Mouse (Mus musculus) kidney, adult 8-10 months (tissue): ENCODE measurements around the gene Nrcam.

ENCODE experiments used
- DNase-seq, 2 experiments: peaks; one replicate each; pipeline ENCODE4 v3.0.0; 2022

Gene Nrcam

DNA sequence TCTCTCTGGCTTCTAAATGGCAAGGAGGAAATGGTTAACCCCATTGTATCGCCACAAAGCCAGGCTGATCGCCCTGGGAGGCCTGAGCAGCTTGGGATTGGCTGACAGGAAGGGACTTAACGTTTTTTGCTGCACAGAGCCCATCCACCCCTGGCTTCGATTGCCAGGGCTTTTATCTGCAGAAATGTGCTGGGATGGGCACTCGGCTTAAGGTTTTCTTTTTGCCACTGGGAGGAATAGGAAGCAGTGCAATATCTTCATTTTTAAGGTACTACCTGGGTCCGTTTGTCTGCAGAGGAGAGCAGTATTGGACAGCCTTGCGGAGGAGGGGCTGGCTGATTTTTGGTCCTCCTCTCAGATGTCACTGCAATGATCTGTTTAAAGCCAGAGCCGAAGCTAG, 110.2 kb downstream of the Nrcam start:
- DNase-seq: no peak

DNA sequence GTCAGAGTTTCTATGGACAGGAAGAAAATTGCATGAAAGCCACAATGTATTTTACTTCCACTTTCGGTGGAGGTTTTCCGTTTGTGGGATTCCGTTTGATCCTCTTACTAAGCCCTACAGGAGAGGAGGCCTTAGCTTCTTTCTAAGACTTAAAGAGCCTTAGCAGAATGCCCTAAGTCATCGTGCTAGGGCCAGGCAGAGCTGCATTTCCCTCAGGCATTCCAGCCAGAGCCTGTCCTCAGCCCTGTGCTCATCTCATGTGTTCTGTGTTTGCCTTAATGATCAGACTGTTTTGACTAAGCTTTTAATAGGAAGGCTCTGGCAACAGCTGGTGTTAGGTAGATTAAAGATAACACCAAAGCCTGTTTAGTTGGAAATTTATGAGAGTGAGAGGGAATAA, 111.5 kb downstream of the Nrcam start:
- DNase-seq: no peak

DNA sequence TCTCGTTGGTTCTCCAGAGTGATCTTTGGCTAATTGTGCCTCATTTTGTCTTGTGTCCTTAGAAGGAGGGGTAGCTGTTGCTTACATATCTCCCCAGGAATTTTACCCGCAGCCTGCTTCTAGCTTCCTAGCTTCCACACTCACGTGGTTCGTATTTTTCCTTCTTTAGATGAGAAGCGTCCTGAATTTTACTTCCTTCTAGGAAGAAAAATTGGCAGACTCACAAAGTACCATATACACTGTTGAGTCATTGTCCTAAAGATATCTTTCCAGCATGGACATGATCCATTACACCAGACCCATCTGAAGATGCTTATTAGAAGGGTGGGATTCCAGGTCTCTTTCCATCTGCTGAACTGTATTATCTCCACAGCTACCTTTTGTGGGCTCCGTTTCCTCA, 122.2 kb downstream of the Nrcam start:
- DNase-seq: no peak

DNA sequence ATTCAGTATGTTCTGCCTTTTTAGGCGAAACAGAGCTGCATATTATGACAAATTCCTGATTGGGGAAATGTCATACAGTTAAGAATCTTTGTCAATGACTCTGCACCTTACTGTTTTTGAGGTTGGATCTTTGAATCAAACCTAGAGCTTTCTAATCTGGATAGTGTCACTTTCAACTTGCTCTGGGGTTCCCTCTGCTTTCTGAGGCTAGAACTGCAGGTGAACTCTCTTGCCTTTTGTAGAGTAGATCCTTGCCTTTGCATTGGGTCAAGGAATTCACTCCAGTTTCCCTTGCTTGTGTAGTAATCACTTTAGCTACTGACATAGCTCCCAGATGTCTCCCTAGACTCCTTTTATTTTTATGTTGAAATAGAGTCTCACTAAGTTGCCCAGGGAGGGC, 123.1 kb downstream of the Nrcam start:
- peak; percentile 4 to 35 for DNase-seq

DNA sequence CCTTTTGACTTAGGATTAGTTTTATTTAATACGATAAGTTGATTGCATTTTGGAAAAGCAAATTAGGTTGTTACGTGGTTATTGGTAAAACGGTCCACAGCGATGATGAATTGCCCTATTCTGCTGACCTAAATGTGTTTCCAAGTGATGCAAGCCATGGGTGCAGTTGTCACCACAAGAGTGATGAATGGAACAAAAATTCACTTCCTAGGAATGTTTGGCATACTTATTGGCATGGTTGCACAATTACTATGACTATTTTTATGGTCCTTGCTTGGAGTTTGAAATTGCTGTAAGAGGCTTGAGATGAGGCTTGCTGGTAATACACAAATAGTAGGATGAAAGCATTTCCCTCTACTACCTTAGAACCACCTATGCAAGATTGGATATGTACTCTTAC, 125.1 kb downstream of the Nrcam start:
- no peak for DNase-seq

DNA sequence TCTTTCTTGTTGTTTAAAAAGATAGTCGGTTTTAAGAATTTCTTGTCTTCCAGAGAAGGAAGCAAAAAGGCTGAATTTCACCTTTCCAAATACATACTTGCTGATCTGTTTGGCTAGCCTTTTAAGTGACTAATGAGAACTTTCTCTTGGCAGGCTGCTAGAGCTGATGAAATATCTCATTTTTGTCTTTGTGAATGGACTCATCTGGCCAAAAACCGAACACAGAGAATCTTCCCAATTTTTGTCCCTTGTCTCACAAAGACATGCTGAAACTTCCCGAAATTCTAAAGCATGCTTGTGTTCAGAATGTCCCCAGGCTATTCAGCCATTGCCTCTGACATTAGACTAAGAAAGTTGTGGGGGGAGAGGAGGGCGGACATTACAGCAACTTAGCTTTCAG, 129.3 kb downstream of the Nrcam start:
- no peak for DNase-seq

DNA sequence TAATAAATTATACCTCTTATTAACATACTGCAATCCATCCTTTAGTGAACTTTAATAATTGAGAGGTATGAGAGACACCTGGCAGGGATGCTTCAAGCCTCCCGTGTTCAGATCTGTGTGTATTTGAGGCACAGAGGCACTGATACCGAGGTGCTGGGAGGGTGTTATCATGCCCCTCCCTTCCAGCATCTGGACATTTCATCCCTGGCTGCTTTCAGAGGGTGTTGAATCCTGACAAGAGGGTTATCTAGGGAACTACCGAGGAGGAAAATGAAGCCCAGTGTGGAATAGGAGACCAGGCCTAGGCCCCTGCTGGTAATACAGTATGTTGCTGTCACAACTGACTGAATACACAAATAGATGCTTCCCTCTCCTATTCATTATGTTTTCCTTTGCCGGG, 133.8 kb downstream of the Nrcam start:
- no peak for DNase-seq

DNA sequence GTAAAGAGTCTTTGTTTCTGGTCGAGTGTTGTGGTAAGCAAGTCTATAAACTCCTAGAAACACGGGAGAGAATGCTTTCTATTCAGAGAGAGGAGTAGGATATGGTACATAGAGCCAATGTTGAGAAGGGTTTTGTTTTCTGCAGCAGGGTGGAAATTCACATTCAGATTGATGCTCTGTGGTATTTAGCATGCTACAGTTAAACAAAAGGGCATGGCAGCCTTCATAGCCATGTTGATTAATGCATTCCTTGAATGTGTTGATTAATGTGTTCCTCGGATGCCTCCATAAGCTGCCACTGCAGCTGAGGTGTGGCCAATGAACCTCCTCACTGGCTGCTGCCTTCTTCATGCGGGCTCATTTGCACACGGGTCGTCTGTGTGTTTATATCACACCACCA, 134.3 kb downstream of the Nrcam start:
- DNase-seq: no peak

DNA sequence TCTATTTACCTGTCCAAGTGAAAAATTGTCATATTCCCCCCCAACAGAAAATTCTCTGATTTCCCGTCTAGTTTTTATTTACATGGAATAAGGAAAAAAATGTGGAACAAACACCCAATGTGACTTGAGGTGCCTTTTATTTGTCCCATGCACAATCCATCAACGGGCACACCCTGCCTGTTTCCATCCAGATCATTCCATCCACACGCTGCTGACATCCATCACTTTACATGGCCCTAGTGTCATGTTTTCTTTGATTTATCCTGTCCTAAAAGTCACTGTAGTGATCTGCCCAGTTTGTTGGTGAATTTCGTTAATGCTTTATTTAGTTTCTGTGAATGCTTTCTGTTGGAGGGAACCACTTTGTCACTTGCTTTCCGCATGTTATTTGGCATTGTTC, 142.4 kb downstream of the Nrcam start:
- no peak for DNase-seq

DNA sequence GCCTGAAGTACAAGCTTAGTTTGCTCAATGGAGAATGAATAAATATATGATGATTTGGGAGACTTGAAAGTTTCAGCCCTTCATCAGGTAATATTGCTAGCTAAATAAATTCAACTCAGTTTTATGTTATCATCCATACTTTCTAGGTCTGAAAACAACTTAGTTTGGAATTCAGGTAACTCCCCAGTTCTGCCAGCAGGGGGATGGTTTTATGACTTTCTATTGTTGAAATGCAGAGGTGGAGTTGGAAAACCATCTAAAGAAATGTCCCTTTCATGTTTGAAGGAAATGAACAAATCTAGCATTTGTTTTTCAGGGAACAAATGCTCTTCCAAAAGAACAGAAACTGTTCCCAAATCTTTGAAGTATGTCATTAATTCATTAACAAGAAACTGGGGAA, 146.7 kb downstream of the Nrcam start:
- DNase-seq: no peak

DNA sequence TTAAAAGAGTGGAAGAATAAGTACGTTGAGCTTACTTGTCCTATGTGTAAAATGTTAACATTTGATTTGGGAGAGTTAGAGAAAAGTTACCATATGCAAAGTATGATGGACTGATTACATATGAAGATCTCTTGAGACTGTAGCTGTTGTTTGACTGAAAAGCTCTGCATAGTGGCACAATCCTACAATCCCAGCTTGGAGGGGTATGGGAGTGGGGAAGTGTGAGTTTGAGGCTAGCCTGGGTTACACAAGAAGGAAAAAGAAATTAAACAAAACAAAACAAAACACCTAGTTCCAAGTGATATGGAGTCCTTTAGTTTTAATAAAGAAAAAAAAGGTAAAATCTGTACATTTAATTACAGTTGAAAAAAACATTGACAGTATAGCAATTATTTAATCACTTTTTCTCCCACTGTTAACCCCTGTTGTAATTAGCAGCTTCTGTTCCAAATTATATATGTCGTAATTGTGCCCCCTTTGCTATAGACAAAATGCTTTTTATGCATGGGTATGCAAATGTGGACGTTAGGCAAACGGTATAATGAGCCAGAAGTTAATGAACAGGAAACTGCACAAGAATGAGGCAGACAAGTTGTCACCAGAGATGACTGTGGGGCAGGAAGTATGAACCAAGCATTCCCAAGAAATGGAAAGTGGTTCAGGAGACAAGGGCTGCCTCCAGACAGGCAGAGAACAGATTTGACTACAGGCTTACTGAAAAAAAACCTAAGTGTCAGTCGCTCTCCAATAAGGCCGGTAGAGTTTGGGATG, 150.8 kb downstream of the Nrcam start:
- DNase-seq: no peak

DNA sequence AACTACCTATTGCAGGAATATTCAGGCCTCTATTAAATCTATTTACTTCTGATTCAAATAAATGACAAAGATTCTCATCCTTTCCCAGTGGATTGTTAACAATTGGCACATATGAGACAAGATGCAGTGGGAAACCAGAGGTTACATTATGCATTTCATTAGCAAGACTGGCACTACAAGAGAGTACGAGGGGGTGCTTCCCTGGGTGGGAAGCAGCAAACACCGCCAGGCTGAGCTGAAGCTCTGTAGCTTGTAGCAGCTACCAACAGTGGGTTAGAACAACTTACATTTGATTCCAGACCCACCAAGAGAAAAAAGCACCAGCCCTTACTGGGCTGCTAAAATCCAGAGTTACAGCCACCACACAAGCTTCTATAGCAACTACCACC, 151.3 kb downstream of the Nrcam start:
- DNase-seq: no peak

DNA sequence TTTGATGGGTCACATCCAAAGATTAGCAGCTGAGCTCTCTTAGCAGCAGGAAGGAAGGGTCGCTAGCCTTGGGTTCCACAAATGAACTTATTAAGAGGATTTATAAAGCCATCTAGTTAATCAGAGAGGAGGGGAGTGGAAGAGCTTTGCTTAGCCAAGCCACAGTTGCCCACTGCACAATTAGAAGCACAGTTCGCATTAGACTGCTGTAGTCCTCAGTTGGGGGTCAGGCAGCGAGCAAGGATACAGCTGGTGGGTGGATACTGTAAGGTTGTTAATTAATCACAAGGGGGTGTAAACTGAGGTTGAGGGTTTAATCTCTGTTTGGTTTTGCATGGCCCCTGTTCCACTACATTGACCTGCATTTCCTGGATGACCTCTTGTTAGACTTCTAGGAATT, 152.7 kb downstream of the Nrcam start:
- no peak for DNase-seq

DNA sequence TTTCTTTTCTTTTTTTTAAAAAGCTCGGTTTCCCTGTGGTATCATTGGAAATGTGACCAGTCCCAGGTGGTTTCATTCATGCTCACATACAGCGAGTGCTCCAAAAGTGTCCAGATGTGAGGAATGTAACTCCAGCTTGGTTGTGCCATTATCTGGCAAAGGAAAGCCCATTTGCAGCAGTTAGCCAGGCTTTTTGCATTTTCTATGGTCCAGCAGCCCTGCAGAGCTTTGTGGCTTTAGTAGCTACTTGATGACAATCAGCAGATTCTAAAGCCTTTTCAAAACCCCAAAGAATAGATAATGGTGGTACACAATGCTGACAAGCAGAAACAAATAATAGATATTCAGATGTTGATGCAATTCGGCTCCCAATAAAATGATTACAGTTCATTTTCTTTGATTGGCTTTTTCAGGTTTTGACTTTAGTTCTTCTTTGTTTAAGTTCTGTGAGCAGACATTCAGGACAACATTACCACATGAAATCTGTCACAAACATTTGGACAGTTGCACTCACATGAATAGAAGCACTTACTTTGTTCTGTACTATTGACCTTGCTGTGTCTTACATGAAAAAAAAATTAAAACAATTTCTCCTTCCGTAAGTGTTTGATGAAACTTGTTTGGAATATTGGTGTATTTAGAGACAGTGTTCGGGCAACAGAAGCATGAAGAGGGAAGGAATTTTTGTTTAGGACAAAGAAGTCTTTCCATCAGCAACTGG, 164.2 kb downstream of the Nrcam start:
- DNase-seq: no peak

DNA sequence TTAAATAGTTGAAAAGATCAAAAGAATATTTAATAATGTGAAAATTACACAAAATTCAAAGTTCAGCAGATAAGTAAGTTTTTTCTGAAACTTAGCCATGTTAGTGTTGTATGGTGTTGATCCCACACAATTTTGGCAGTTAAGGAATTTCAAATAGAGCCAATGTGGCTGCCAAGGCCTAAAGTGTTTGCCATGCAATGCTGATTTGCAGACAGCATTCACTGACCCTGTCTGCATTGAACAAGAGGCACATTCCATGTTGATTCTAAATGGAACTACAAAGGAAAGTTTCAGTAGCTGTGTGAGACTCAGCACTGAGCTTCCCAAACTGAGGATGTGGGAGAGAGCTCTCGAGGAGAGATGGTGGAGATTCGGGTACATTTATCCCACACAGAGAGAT, 169.1 kb downstream of the Nrcam start:
- no peak for DNase-seq

DNA sequence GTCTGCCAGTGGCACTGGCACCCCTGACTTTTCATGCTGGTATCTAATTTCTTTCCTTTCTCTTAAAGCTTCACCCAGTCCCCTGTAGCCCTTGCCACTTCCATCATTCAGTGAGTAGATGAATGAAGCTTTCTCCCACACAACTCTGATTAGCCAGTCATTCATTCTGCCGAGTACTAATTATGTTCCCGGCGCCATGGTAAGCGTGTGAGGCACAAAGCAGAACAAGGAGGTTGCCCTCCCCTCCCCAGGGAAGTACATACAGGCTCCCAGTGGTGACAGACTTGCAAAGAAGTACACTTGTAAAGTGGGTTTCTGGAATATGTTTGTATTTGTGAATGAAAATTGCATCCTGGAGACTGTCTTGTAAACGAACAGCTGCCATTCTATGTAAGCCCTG, 170.2 kb downstream of the Nrcam start:
- no peak for DNase-seq

DNA sequence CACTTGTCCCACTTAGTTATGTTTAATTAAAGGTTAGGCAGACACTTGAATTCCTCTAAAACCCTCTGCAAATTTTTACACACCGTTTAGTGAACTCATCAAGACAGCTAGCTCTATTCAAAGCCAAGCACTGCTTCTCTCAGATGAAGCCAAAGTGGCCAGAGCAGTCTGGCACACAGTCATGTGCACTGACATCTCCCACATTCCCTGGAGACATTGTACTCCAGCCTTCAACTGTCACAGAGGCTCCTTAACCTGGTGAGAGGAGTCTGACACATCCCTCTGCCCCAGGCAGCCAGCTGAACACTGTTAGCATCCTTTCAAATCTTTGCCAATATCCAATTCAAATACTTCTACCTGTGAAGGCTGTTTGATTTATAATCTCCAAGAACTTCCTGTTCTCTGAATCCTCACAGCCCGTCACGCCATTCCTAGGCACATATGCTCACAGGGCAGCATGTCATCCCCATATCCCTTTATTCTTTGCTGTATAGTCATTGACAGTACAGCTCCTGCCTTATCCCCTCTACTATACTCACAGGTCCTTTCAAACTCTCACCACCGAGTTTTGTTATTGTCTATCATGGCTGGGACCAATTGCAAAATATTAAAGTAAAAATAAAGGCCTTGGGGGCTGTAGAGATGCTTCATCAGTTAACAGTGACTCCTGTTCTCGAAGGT, 173.3 kb downstream of the Nrcam start:
- no peak for DNase-seq

DNA sequence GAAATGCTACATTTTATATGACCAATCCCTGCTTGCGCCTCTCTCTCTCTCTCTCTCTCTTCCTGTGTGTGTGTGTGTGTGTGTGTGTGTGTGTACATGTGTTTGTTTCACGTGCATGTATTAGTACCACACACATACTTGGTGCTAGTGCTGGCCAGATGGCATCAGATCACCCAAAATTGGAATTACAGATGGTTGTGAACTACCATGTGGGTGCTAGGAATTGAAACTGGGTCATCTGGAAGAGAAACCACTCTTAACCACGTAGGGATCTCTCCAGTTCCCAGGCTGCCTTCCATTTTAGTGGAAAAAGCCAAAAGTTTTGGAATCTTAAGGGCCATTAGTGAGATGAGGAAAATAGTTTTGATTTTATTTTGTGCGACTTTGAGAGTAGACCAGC, 175.1 kb downstream of the Nrcam start:
- DNase-seq: no peak

DNA sequence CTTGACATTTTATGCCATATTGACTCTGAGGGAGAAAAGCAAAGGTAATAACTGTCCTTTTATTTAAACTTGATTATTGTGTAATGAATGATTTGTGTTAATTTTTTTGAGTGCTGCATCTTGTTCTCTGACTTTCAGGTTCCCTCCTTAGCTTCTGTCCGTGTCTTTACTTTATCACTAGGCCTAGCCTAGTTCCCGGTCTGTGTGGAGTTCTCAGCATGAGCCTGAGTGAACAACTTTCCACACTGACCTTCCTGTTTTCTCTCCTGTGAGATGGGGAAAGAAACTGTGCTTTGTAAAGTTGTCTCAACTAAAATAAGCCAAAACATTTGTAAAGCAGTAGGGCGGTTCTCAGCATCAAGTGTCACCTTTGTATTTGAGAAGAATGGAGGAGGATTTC, 179.9 kb downstream of the Nrcam start:
- DNase-seq: no peak

DNA sequence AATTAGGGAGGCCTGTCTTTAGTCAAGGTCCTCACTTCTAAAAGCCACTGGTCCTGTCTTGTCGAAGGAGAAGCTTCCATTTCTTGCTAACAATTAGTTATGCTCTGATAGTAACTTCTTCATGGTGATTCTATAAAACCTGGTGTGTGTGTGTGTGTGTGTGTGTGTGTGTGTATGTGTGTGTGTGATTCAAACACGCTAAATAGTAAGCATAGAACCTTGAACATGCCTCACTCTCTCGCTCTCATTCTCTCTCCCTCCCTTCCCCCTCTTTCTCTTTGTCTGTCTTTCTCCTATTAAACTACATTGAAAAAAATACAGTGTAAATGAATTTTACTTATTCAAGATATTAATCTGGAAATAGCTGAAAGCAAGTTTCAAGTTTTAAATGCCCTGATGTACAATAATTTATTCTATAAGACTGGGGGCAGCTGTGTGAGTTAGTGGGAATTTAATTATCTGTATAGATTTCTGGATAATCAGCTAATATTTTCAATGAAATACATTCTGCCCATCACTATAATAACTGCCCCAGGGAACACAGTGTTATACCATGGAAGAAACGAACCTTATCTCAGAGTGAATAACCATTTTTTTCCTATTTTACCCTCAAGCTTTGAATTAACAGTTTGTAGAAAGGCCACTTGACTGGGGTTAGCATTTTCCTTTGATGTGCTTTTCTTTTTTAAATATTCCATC, 180.9 kb downstream of the Nrcam start:
- no peak for DNase-seq

DNA sequence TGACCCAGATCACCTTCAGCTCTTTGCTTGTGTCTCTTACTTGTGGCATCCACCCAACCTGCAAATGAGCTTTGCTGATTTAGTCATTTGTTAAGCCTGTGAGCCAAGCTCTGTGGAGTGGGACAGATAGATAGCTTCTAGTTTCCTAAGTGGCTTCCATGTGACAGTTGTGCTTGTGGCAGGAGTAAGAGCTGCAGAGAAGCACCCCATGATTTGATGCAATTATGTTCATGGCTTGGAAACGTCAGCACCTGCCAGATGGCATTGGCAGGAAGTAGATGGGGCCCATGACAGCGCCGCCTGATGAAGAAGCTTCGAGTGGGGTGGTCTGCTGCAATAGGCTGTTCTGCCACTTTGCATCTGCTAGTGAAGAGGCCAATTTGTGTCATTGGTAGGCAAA, 186.4 kb downstream of the Nrcam start:
- no peak for DNase-seq

DNA sequence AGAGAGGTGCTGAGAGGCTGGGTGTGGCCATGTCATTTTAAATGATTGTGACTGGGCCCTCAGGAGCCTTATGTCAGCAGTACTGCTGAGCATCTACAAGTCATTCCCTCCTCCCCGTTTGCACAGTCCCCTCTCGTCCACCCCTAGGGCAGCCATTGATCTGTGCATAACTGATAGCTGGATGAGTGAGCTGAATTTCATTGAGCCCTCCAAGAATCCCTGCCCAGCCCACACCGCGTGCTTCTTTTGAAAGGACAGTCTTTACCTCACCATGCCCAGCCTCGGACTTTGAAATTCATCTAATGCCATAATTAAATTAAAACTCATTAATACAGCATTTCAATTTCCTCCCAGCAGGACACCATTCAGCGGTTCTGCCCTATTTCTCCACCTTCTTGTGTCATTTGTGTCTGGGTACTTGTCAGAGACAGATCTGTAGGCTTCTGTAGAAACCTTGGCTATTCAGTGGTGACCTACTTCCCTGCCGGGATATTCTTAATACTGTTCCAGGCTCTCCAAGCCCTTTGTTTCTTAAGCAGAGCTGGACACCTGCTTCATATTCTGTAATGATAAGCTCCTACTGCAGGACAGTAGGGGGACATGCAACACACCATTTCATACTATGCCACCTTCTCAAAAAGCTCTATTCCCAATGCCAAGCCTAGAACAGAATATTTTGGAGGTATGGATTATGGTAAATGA, 190.9 kb downstream of the Nrcam start:
- DNase-seq: no peak

DNA sequence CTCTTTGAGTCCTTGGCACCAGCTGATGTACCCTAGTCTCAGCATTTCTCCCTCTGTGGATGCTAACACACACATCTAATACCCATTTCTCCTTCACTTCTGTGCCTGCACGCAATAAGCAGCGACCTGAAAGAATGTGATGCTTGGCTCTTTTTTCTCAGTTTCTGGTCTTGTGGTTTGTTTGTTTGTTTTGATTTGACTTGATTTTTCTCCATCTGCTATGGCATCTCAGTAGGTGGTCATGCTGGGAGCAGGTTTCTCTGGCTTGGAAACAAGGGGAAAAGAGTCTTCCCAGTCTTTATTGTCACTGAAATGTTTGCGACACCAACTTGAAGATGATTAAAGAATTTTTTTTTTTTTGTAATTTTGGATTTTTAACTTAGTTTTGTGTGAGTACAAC, 192.8 kb downstream of the Nrcam start:
- no peak for DNase-seq
